Mouse (Mus musculus): Measurements from ENCODE around the gene Gm9999.

GRCm38 (mm10) chr7:47024454-47024853 is 41.1 kb downstream of the Gm9999 start:
- TF ChIP-seq CTCF (IDR thresholded peaks at IDR 0.05; ENCODE audit: borderline replicate concordance, insufficient read depth, low read depth, low read length), result no peak
- no peak for TF ChIP-seq POLR2A (IDR thresholded peaks at IDR 0.05; ENCODE audit: borderline replicate concordance, insufficient read depth, low read length)
